Mouse (Mus musculus) bone marrow macrophage, adult 2 months (primary cell): ENCODE results near the gene Tsga10ip. TPM values are rescaled to one million over a fixed set of nuclear protein-coding genes. Genes with fewer than 3 reads are reported as not detected.

ENCODE experiments used
- H3K27ac ChIP-seq: 2 replicates; pipeline ENCODE4 v1.5.1; 2012; ENCODE audit warnings: low read depth, low read length; ENCODE audit not compliant: insufficient read depth
- H3K4me1 ChIP-seq: 2 replicates; pipeline ENCODE4 v1.6.1; 2012; ENCODE audit warnings: low read length; ENCODE audit not compliant: control insufficient read depth, insufficient read depth
- H3K4me3 ChIP-seq: 2 replicates; pipeline ENCODE4 v1.5.1; 2012; ENCODE audit warnings: mild to moderate bottlenecking, low read length, moderate library complexity; ENCODE audit not compliant: insufficient read depth
- CTCF ChIP-seq: IDR thresholded peaks from 2 replicates; pipeline ENCODE4 v1.5.1; 2012; ENCODE audit warnings: low read depth, mild to moderate bottlenecking, low read length, moderate library complexity
- POLR2A ChIP-seq: IDR thresholded peaks from 2 replicates; pipeline ENCODE4 v1.6.1; 2012; ENCODE audit warnings: mild to moderate bottlenecking, low read depth, low read length, borderline replicate concordance
- polyA plus RNA-seq: library from polyadenylated mRNA; stranded (reverse); fragments of >200 nt; gene quantifications from 2 replicates; pipeline ENCODE4 v1.2.4, GENCODE M21; 2012; ENCODE audit not compliant: missing spikeins, insufficient read depth, insufficient read length

Tsga10ip gene
- polyA plus RNA-seq, 1 experiment: not detected

DNA sequence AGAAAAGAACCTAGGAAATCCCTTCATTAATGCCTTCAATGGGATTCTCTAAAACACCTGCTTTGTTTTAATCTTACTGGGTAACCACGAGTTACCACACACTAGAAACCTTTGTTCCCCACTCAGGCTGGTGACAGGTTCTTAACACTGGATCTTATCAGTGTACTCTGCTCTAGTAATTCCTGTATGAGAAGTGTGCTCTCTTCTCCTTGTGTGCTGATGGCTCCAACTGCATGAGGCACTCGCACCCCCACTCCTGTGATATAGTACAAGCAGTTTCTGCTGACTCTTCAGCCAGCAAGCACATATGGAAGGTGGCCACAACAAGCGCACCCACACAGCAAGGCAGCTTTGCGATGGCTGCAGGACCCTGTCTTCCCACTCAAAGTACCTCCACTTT lies 28.1 kb downstream of the Tsga10ip start:
- Histone ChIP-seq H3K27ac (no peak overlapping the region), H3K4me1 (no peaks in the 10 kb centered on the region), H3K4me3 (no peak overlapping the region)
- TF ChIP-seq CTCF: no peak
- no peak for TF ChIP-seq POLR2A

DNA sequence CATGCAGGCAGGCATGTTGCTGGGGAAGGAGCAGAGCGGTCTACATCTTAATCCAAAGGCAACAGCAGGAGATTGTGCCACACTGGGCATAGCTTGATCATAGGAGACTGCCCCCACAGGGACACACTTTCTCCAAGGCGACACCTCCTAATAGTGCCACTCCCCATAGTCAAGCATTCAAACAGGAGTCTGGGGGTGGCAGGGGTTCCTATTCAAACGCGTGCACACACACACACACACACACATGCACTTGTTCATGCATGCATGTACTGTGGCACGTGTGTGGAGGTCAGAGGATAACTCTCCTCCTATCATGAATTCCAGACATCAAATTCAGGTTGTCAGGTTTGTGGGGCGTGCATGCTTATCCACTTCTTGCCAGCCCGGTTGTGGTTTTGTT lies 29.6 kb downstream of the Tsga10ip start:
- H3K4me3 ChIP-seq: no peak overlapping the region
- H3K4me1 ChIP-seq: peaks cover 5% of the 10 kb centered on the region
- TF ChIP-seq POLR2A: no peak
- TF ChIP-seq CTCF: no peak
- H3K27ac ChIP-seq: no peak overlapping the region

DNA sequence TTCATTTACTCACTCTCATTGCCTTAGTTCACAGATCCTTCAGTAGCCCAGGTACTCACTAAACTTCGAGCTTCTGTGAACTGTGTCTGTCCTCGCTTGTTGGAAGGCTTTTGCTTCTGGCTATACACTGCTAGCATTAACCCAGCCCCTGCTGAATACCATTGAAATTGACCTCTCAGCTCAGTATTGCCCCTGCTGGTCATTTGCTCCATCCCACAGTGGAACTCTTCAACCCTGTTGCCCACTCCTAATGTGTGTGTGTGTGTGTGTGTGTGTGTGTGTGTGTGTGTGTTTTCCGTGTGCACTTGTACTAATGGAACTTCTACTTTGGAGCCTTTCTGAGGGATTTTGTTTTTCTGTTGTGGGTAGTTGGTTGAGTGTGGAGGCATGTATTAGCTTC lies 31.4 kb downstream of the Tsga10ip start:
- no peak overlapping the region for H3K4me3 ChIP-seq
- no peak for TF ChIP-seq POLR2A
- no peak for TF ChIP-seq CTCF
- peaks cover 5% of the 10 kb centered on the region for H3K4me1 ChIP-seq
- no peak overlapping the region for H3K27ac ChIP-seq

DNA sequence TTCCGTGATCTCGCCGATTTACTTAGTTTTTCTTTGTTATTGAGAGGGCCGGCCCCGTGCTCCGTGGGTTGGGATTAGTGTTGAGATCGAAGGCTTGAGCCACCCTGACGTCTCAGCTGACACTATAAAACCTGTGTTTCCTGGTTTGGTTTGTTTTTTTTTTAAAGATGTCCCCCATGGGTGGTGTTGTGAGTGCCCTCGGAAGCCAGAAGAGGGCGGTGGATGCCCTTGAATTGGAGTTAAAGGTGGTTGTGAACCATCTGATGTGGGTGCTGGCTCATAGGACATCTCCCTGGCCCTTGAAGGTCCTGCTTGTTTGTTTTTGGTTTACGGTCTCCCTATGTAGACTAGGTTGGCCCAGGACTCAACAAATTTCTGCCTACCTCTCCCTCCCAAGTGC lies 34.9 kb downstream of the Tsga10ip start:
- Histone ChIP-seq H3K4me1 (peaks cover 11% of the 10 kb centered on the region), H3K27ac (peak overlapping the region; percentile 91), H3K4me3 (peak overlapping the region; percentile 73)
- TF ChIP-seq POLR2A (no peak), CTCF (0 out of 2 replicates have a peak, but pooled peaks have one; percentile 10)

DNA sequence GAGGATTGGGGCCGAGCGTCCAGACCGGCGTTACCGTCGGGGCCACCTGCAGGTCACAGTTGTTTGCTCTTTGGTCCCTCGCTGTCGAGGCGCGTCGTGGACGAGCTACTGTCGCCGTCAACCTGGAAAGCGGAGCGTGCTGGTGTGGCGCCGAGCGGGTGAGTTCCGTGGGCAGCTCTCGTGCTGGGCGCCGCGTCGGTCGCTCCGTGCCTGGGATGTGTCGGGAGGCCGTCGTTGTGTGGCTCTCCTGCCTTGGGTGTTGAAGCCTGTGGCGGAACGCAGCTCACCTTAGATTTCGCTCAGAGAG lies 35.3 kb downstream of the Tsga10ip start, which contains the start of gene Banf1:
Banf1 (minus strand) TSS at position 116 of the 307 bp plus-strand sequence.
- TF ChIP-seq POLR2A (no peak), CTCF (no peak)
- peaks cover 11% of the 10 kb centered on the region for H3K4me1 ChIP-seq
- peak within 1 kb of the TSS; percentile 91 for H3K27ac ChIP-seq
- H3K4me3 ChIP-seq: peak within 1 kb of the TSS; percentile 73

DNA sequence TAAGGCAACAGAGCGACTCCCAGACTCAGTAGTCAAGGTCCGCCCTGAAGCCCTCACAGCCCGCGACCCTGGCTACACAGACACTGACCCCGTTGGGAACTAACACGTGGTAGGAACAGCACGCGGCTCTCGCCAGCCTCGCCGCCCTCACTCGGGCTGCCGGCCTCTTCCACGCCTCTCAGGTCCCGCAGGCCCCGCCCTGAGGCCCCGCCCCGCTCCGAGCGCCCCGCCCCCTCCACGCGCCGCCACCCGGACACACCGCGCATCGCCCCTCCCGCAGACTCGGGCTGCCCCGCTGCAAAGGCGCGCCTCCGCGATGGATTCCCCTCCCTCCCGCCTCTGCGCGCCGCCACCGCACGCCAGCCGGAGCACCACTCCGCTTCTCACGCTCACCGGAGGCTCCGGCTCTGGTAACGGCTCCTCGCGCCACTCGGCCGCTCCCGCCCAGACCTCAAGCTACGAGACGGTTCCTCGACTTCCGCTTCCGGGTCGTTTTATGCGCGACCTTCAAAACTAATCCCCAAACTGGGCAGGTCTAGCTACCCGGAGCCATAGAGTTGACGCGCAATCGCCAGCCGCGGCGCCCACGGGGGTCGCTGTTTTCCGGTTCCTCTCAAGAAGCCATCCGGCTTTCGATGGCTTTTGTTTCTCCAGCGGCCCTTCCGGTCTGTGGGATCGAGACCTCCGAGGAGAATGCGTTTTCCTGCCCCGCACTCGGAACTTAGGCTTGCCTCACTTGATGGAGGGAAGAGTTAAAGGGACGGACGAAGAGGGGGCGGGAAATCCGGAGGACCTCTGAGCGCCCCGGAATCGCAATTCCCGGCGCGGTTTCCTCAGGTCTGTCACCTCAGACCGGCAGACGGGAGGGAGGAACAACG lies 35.9 kb downstream of the Tsga10ip start, which contains the start of gene Eif1ad:
Eif1ad (plus strand) TSS at position 567 of the 878 bp plus-strand sequence.
- peaks cover 11% of the 10 kb centered on the region for H3K4me1 ChIP-seq
- no peak for TF ChIP-seq CTCF
- TF ChIP-seq POLR2A: no peak
- peak within 1 kb of the TSS; percentile 73 for H3K4me3 ChIP-seq
- peak within 1 kb of the TSS; percentile 91 for H3K27ac ChIP-seq

DNA sequence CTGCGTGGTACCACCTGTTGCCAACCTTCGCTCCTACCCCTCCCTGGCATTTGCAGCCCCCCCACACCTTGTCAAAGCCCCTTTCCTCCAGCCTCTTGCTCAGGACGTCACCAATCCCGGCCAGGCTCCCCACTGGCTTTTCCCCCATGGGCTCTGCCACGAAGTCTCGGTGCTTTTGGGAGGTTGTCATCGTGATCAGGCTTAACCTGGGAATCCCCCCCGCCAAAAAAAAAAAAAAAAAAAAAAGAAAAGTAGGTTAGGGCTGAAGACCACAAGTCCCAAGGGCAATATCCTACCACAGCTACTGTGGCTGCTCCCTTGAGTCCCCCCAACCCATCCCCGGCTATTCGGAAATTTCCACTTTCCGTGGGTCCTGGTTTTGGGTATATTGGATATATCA lies 36.6 kb downstream of the Tsga10ip start:
- peak overlapping the region; percentile 73 for H3K4me3 ChIP-seq
- H3K4me1 ChIP-seq: peaks cover 11% of the 10 kb centered on the region
- 0 out of 2 replicates have a peak overlapping the region, but pooled peaks have one; percentile 2 for H3K27ac ChIP-seq
- TF ChIP-seq POLR2A (no peak), CTCF (no peak)

DNA sequence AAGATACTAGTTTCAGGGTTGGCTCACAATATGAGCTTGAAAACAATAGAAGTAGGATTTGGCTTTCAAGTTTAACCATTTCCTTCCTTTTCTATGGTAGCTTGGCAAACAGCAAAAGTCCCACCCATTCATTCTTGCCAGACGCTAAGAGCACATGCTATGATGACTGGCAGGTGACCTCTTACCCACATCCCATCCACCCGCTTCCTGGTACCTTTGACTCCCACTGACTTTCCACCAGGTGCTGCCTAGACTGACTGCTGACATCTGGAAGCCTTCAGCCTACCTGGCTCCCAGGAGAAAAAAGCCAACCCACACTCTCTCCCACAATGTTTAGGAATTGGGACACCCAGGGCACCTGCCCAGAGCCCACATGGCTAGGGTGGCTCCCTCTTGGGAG lies 38.2 kb downstream of the Tsga10ip start:
- TF ChIP-seq CTCF (no peak), POLR2A (no peak)
- Histone ChIP-seq H3K4me1 (peaks cover 11% of the 10 kb centered on the region), H3K27ac (no peak overlapping the region), H3K4me3 (no peak overlapping the region)

DNA sequence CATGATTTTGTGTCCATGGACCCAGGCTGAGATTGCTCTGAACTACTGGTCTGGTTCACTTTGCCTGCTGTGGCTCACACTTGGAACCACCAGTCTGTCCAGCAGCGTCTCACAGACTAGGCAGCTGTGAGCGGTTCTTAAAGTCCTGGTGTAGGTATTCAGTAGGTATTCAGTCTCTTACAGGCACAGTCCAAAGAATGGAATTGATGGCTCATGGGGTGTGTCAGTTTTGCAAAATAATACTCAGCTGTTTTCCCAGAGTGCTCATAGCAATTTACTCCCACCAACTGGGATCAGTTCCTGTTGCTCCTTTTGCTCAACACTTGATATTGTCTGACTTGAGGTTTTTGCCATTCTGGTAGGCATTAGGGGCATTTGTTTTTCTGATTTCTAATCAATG lies 40.1 kb downstream of the Tsga10ip start:
- no peak for TF ChIP-seq POLR2A
- no peak for TF ChIP-seq CTCF
- no peak overlapping the region for H3K27ac ChIP-seq
- no peak overlapping the region for H3K4me3 ChIP-seq
- H3K4me1 ChIP-seq: peaks cover 6% of the 10 kb centered on the region; the same call in 1 of the 2 replicates

DNA sequence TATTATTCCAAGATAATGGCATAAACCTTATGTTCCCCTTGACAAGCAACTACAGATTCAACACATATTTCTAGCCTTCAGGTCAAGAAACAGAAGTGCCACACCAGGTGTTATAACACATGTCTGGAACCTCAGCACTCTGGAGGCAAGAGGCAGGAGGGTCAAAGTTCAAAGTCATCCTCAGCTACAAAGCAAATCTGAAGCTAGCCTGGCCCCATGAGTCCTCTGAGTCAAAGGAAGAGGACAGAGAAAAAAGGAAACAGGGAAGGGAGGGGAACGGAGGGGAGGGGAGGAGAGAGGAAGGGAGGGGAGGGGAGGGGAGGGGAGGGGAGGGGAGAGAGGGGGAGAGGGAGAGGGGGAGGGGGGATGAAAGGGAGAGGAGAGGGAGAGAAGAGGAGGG lies 46.2 kb downstream of the Tsga10ip start:
- Histone ChIP-seq H3K4me3 (no peak overlapping the region), H3K4me1 (peaks cover 5% of the 10 kb centered on the region), H3K27ac (no peak overlapping the region)
- TF ChIP-seq CTCF (no peak), POLR2A (no peak)
